Mouse (Mus musculus): ENCODE results near the gene Tln2. TPM values are rescaled to one million over a fixed set of nuclear protein-coding genes. Genes with fewer than 3 reads are reported as not detected.

The Tln2 gene
- polyA plus RNA-seq, 2 experiments, result 17.5 to 39.2 TPM

- Histone ChIP-seq H3K27ac (replicated peaks; ENCODE audit: low read depth, low read length) (no peak overlapping the region), H3K36me3 (ENCODE audit: control insufficient read depth, insufficient read depth, low read length) (peaks cover 9% of the 10 kb centered on the region), H3K4me1 (ENCODE audit: control insufficient read depth, insufficient read depth, low read length) (no peaks in the 10 kb centered on the region), H3K4me3 (replicated peaks; ENCODE audit: low read length) (no peak overlapping the region), H3K27me3 (ENCODE audit: control insufficient read depth, insufficient read depth, low read length) (no peaks in the 10 kb centered on the region), H3K4me2 (replicated peaks; ENCODE audit: low read depth, low read length, severe bottlenecking) (no peak overlapping the region), H3K9me3 (ENCODE audit: control insufficient read depth, low read length) (no peaks in the 10 kb centered on the region; the same call in 1 of the 2 replicates), H3K9ac (ENCODE audit: low read depth, low read length, severe bottlenecking) (no peak overlapping the region)
- TF ChIP-seq POLR2A (IDR thresholded peaks at IDR 0.05; ENCODE audit: borderline replicate concordance, extremely low read depth, insufficient read depth, insufficient read length), result no peak
- no peak for DNase-seq (ENCODE audit: low spot score)
- 96% methylated on average over 3 of the region's 3 CpGs for WGBS
- ATAC-seq (ENCODE audit: low FRiP score, low read depth), result no peak
These were observed 191.4 kb downstream of the Tln2 start for GRCm38 (mm10) chr9:67368078-67368477.

GRCm38 (mm10) chr9:67362511-67362910 is 197.0 kb downstream of the Tln2 start:
- WGBS, result 91% methylated on average over 10 of the region's 10 CpGs

GRCm38 (mm10) chr9:67362053-67362452 is 197.4 kb downstream of the Tln2 start:
- H3K36me3 ChIP-seq (ENCODE audit: control insufficient read depth, insufficient read depth, low read length), result peaks cover 9% of the 10 kb centered on the region
- H3K9ac ChIP-seq (ENCODE audit: low read depth, low read length, severe bottlenecking), result no peak overlapping the region
- no peak overlapping the region for H3K4me3 ChIP-seq (replicated peaks; ENCODE audit: low read length)
- WGBS, result 89% methylated on average over 2 of the region's 2 CpGs
- H3K4me1 ChIP-seq (ENCODE audit: control insufficient read depth, insufficient read depth, low read length), result 0 out of 2 replicates have a peak, but pooled peaks cover 7% of the 10 kb centered on the region
- ATAC-seq (ENCODE audit: low FRiP score, low read depth), result no peak
- H3K4me2 ChIP-seq (replicated peaks; ENCODE audit: low read depth, low read length, severe bottlenecking), result no peak overlapping the region
- no peak for DNase-seq (ENCODE audit: low spot score)
- no peaks in the 10 kb centered on the region for H3K9me3 ChIP-seq (ENCODE audit: control insufficient read depth, low read length)
- TF ChIP-seq POLR2A (IDR thresholded peaks at IDR 0.05; ENCODE audit: borderline replicate concordance, extremely low read depth, insufficient read depth, insufficient read length), result no peak
- no peaks in the 10 kb centered on the region for H3K27me3 ChIP-seq (ENCODE audit: control insufficient read depth, insufficient read depth, low read length)
- H3K27ac ChIP-seq (replicated peaks; ENCODE audit: low read depth, low read length), result no peak overlapping the region

More at GRCm38 (mm10) chr9:67362511-67362910, 197.0 kb downstream of the Tln2 start:
- H3K36me3 ChIP-seq (ENCODE audit: control insufficient read depth, insufficient read depth, low read length), result peaks cover 9% of the 10 kb centered on the region
- no peak overlapping the region for H3K4me2 ChIP-seq (replicated peaks; ENCODE audit: low read depth, low read length, severe bottlenecking)
- 0 out of 2 replicates have a peak, but pooled peaks cover 7% of the 10 kb centered on the region for H3K4me1 ChIP-seq (ENCODE audit: control insufficient read depth, insufficient read depth, low read length)
- H3K27ac ChIP-seq (replicated peaks; ENCODE audit: low read depth, low read length), result no peak overlapping the region
- ATAC-seq (ENCODE audit: low FRiP score, low read depth) (no peak), DNase-seq (ENCODE audit: low spot score) (no peak)
- no peaks in the 10 kb centered on the region for H3K27me3 ChIP-seq (ENCODE audit: control insufficient read depth, insufficient read depth, low read length)
- H3K9me3 ChIP-seq (ENCODE audit: control insufficient read depth, low read length), result no peaks in the 10 kb centered on the region
- no peak for TF ChIP-seq POLR2A (IDR thresholded peaks at IDR 0.05; ENCODE audit: borderline replicate concordance, extremely low read depth, insufficient read depth, insufficient read length)
- H3K9ac ChIP-seq (ENCODE audit: low read depth, low read length, severe bottlenecking), result no peak overlapping the region
- no peak overlapping the region for H3K4me3 ChIP-seq (replicated peaks; ENCODE audit: low read length)

GRCm38 (mm10) chr9:67361511-67361910 is 198.0 kb downstream of the Tln2 start:
- H3K36me3 ChIP-seq (ENCODE audit: control insufficient read depth, insufficient read depth, low read length), result peaks cover 8% of the 10 kb centered on the region
- no peaks in the 10 kb centered on the region for H3K27me3 ChIP-seq (ENCODE audit: control insufficient read depth, insufficient read depth, low read length)
- no peak overlapping the region for H3K9ac ChIP-seq (ENCODE audit: low read depth, low read length, severe bottlenecking)
- no peaks in the 10 kb centered on the region for H3K9me3 ChIP-seq (ENCODE audit: control insufficient read depth, low read length)
- 0 out of 2 replicates have a peak, but pooled peaks cover 7% of the 10 kb centered on the region for H3K4me1 ChIP-seq (ENCODE audit: control insufficient read depth, insufficient read depth, low read length)
- TF ChIP-seq POLR2A (IDR thresholded peaks at IDR 0.05; ENCODE audit: borderline replicate concordance, extremely low read depth, insufficient read depth, insufficient read length), result no peak
- ATAC-seq (ENCODE audit: low FRiP score, low read depth) (no peak), DNase-seq (ENCODE audit: low spot score) (no peak)
- no peak overlapping the region for H3K4me2 ChIP-seq (replicated peaks; ENCODE audit: low read depth, low read length, severe bottlenecking)
- H3K27ac ChIP-seq (replicated peaks; ENCODE audit: low read depth, low read length), result no peak overlapping the region
- no peak overlapping the region for H3K4me3 ChIP-seq (replicated peaks; ENCODE audit: low read length)
- WGBS, result 78% methylated on average over 5 of the region's 5 CpGs

- Histone ChIP-seq H3K9ac (ENCODE audit: low read depth, low read length, severe bottlenecking) (no peak overlapping the region), H3K4me3 (replicated peaks; ENCODE audit: low read length) (no peak overlapping the region), H3K27me3 (ENCODE audit: control insufficient read depth, insufficient read depth, low read length) (no peaks in the 10 kb centered on the region), H3K4me2 (replicated peaks; ENCODE audit: low read depth, low read length, severe bottlenecking) (no peak overlapping the region), H3K36me3 (ENCODE audit: control insufficient read depth, insufficient read depth, low read length) (no peaks in the 10 kb centered on the region), H3K27ac (replicated peaks; ENCODE audit: low read depth, low read length) (no peak overlapping the region), H3K9me3 (ENCODE audit: control insufficient read depth, low read length) (no peaks in the 10 kb centered on the region), H3K4me1 (ENCODE audit: control insufficient read depth, insufficient read depth, low read length) (no peaks in the 10 kb centered on the region)
- WGBS, result 92% methylated on average over 14 of the region's 14 CpGs
- TF ChIP-seq POLR2A (IDR thresholded peaks at IDR 0.05; ENCODE audit: borderline replicate concordance, extremely low read depth, insufficient read depth, insufficient read length), result no peak
- ATAC-seq (ENCODE audit: low FRiP score, low read depth) (no peak), DNase-seq (ENCODE audit: low spot score) (no peak)
These were observed 205.1 kb downstream of the Tln2 start for GRCm38 (mm10) chr9:67354356-67354755.

GRCm38 (mm10) chr9:67353365-67353764 is 206.1 kb downstream of the Tln2 start:
- H3K36me3 ChIP-seq (ENCODE audit: control insufficient read depth, insufficient read depth, low read length), result no peaks in the 10 kb centered on the region
- WGBS, result 75% methylated on average over 7 of the region's 7 CpGs
- peak; percentile 34 for DNase-seq (ENCODE audit: low spot score)
- TF ChIP-seq POLR2A (IDR thresholded peaks at IDR 0.05; ENCODE audit: borderline replicate concordance, extremely low read depth, insufficient read depth, insufficient read length), result no peak
- H3K4me3 ChIP-seq (replicated peaks; ENCODE audit: low read length), result no peak overlapping the region
- H3K9ac ChIP-seq (ENCODE audit: low read depth, low read length, severe bottlenecking), result no peak overlapping the region
- peak; percentile 30; the same call in 1 of the 2 replicates for ATAC-seq (ENCODE audit: low FRiP score, low read depth)
- no peak overlapping the region for H3K27ac ChIP-seq (replicated peaks; ENCODE audit: low read depth, low read length)
- H3K4me1 ChIP-seq (ENCODE audit: control insufficient read depth, insufficient read depth, low read length), result no peaks in the 10 kb centered on the region
- H3K9me3 ChIP-seq (ENCODE audit: control insufficient read depth, low read length), result no peaks in the 10 kb centered on the region
- H3K27me3 ChIP-seq (ENCODE audit: control insufficient read depth, insufficient read depth, low read length), result no peaks in the 10 kb centered on the region
- no peak overlapping the region for H3K4me2 ChIP-seq (replicated peaks; ENCODE audit: low read depth, low read length, severe bottlenecking)
